Mouse (Mus musculus) stomach, embryonic 16.5 days (tissue): ENCODE data around the gene Tnf. TPM values are rescaled to one million over a fixed set of nuclear protein-coding genes. Genes with fewer than 3 reads are reported as not detected.

Source experiments
- ATAC-seq: fragments of 200-750 bp; cut with Nextera tagmentation; 2 replicates; pipeline ENCODE4 v1.8.0; 2017; ENCODE audit warnings: moderate number of reproducible peaks, moderate TSS enrichment; ENCODE audit not compliant: insufficient read depth, low FRiP score
- H3K27ac ChIP-seq: fragments of 300-500 bp; sonication (generic); 2 replicates; pipeline ENCODE4 v1.5.1; 2014; ENCODE audit warnings: low read length
- H3K27me3 ChIP-seq: fragments of 300-500 bp; sonication (generic); 2 replicates; pipeline ENCODE4 v1.6.1; 2014; ENCODE audit warnings: low read length, control low read depth, mixed read lengths; ENCODE audit not compliant: control insufficient read depth, insufficient read depth
- H3K36me3 ChIP-seq: fragments of 300-500 bp; sonication (generic); 2 replicates; pipeline ENCODE4 v1.6.1; 2014; ENCODE audit warnings: low read length; ENCODE audit not compliant: control insufficient read depth, insufficient read depth
- H3K4me1 ChIP-seq: fragments of 300-500 bp; sonication (generic); 2 replicates; pipeline ENCODE4 v1.6.1; 2014; ENCODE audit warnings: low read length, control low read depth, mixed read lengths; ENCODE audit not compliant: control insufficient read depth, insufficient read depth
- H3K4me2 ChIP-seq: fragments of 300-500 bp; sonication (generic); 2 replicates; pipeline ENCODE4 v1.6.1; 2014; ENCODE audit warnings: low read depth, low read length, mixed read lengths
- H3K4me3 ChIP-seq: fragments of 300-500 bp; sonication (generic); replicated peaks from 2 replicates; pipeline ENCODE4 v1.5.1; 2014; ENCODE audit warnings: mild to moderate bottlenecking, low read length
- H3K9ac ChIP-seq: fragments of 300-500 bp; sonication (generic); 2 replicates; pipeline ENCODE4 v1.6.1; 2014; ENCODE audit warnings: low read length
- H3K9me3 ChIP-seq: fragments of 300-500 bp; sonication (generic); replicated peaks from 2 replicates; pipeline ENCODE4 v1.6.1; 2016; ENCODE audit warnings: low read length, control low read depth; ENCODE audit not compliant: control insufficient read depth
- WGBS: fragments of 180-500 bp; shearing (Covaris S2); extraction: QIAGEN DNeasy Blood & Tissue Kit; methylation state at CpG from one replicate; pipeline ENCODE4 v1.1.7; 2014; 5-methylcytosine and 5-hydroxymethylcytosine counted together
- polyA plus RNA-seq: library from polyadenylated mRNA; unstranded; fragments of >200 nt; fragmentation: Nextera tagmentation; extraction: Ambion mirVana; gene quantifications from 2 replicates; pipeline ENCODE4 v1.2.1, GENCODE M21; 2015

The Tnf gene
- polyA plus RNA-seq, 1 experiment from 2014 or later, result 0.32 TPM

- H3K36me3 ChIP-seq, result peaks cover 28% of the 10 kb centered on the region
- H3K9me3 ChIP-seq, result no peaks in the 10 kb centered on the region
- H3K27me3 ChIP-seq, result no peaks in the 10 kb centered on the region
- WGBS, result 2% methylated on average over 16 of the region's 16 CpGs
- peak overlapping the region; percentile 77 for H3K4me3 ChIP-seq
- ATAC-seq, result no peak
- peaks cover 36% of the 10 kb centered on the region for H3K4me1 ChIP-seq
- H3K27ac ChIP-seq, result peak overlapping the region; percentile 99
- peak overlapping the region; percentile 95 for H3K9ac ChIP-seq
- H3K4me2 ChIP-seq, result peak overlapping the region; percentile 76
These were observed 41.3 kb upstream of the Tnf start for GRCm38 (mm10) chr17:35243086-35243485.

GRCm38 (mm10) chr17:35242015-35242941 is 40.5 kb upstream of the Tnf start:
- Histone ChIP-seq H3K9me3 (no peaks in the 10 kb centered on the region), H3K9ac (peak overlapping the region; percentile 95), H3K27ac (peak overlapping the region; percentile 99), H3K27me3 (no peaks in the 10 kb centered on the region), H3K36me3 (peaks cover 20% of the 10 kb centered on the region), H3K4me1 (peaks cover 36% of the 10 kb centered on the region), H3K4me2 (peak overlapping the region; percentile 76), H3K4me3 (peak overlapping the region; percentile 77)
- peak; percentile 54 for ATAC-seq
- WGBS, result under 1% methylated on average over 54 of the region's 55 CpGs

GRCm38 (mm10) chr17:35241305-35242014 is 39.7 kb upstream of the Tnf start, which contains the start of gene Ddx39b:
Gene Ddx39b, plus strand, starts transcription at chr17:35241746.
- peaks cover 38% of the 10 kb centered on the region for H3K4me1 ChIP-seq
- H3K4me3 ChIP-seq, result peak within 1 kb of the TSS; percentile 77
- WGBS, result under 1% methylated on average over 68 of the region's 69 CpGs
- peaks cover 12% of the 10 kb centered on the region for H3K36me3 ChIP-seq
- H3K9me3 ChIP-seq, result no peaks in the 10 kb centered on the region
- peak; percentile 91 for ATAC-seq
- H3K27ac ChIP-seq, result peak within 1 kb of the TSS; percentile 99
- no peaks in the 10 kb centered on the region for H3K27me3 ChIP-seq
- peak within 1 kb of the TSS; percentile 76 for H3K4me2 ChIP-seq
- H3K9ac ChIP-seq, result peak within 1 kb of the TSS; percentile 95

- H3K27me3 ChIP-seq, result no peaks in the 10 kb centered on the region
- H3K9ac ChIP-seq, result peak overlapping the region; percentile 95
- peak overlapping the region; percentile 99 for H3K27ac ChIP-seq
- peak overlapping the region; percentile 77 for H3K4me3 ChIP-seq
- H3K36me3 ChIP-seq, result peaks cover 4% of the 10 kb centered on the region
- WGBS, result 24% methylated on average over 12 of the region's 12 CpGs
- H3K4me2 ChIP-seq, result peak overlapping the region; percentile 68
- no peak for ATAC-seq
- H3K4me1 ChIP-seq, result peaks cover 37% of the 10 kb centered on the region
- H3K9me3 ChIP-seq, result no peaks in the 10 kb centered on the region
These were observed 38.8 kb upstream of the Tnf start for GRCm38 (mm10) chr17:35240384-35241304.

- Histone ChIP-seq H3K9me3 (no peaks in the 10 kb centered on the region), H3K27me3 (no peaks in the 10 kb centered on the region), H3K27ac (no peak overlapping the region), H3K9ac (no peak overlapping the region), H3K4me2 (no peak overlapping the region), H3K4me1 (peaks cover 28% of the 10 kb centered on the region), H3K4me3 (no peak overlapping the region), H3K36me3 (peaks cover 4% of the 10 kb centered on the region)
- WGBS, result 77% methylated on average over 5 of the region's 5 CpGs
- ATAC-seq, result no peak
These were observed 37.9 kb upstream of the Tnf start for GRCm38 (mm10) chr17:35239700-35240099.

GRCm38 (mm10) chr17:35237504-35237903 is 35.7 kb upstream of the Tnf start:
- no peaks in the 10 kb centered on the region for H3K36me3 ChIP-seq
- H3K27me3 ChIP-seq, result no peaks in the 10 kb centered on the region
- H3K9me3 ChIP-seq, result no peaks in the 10 kb centered on the region
- no peak overlapping the region for H3K4me3 ChIP-seq
- no peak overlapping the region for H3K27ac ChIP-seq
- peaks cover 34% of the 10 kb centered on the region for H3K4me1 ChIP-seq
- WGBS, result 87% methylated on average over 12 of the region's 12 CpGs
- ATAC-seq, result no peak
- no peak overlapping the region for H3K4me2 ChIP-seq
- no peak overlapping the region for H3K9ac ChIP-seq

GRCm38 (mm10) chr17:35236996-35237395 is 35.2 kb upstream of the Tnf start:
- WGBS, result 77% methylated on average over 9 of the region's 9 CpGs
- no peak overlapping the region for H3K4me2 ChIP-seq
- no peak overlapping the region for H3K4me3 ChIP-seq

GRCm38 (mm10) chr17:35236390-35236746 is 34.6 kb upstream of the Tnf start:
- Histone ChIP-seq H3K4me3 (peak overlapping the region; percentile 65), H3K27me3 (no peaks in the 10 kb centered on the region), H3K4me2 (peak overlapping the region; percentile 65), H3K4me1 (peaks cover 39% of the 10 kb centered on the region), H3K27ac (peak overlapping the region; percentile 98), H3K9me3 (no peaks in the 10 kb centered on the region), H3K36me3 (no peaks in the 10 kb centered on the region), H3K9ac (peak overlapping the region; percentile 91)
- peak; percentile 61 for ATAC-seq
- WGBS, result 1% methylated on average over 18 of the region's 18 CpGs

More at GRCm38 (mm10) chr17:35236996-35237395, 35.2 kb upstream of the Tnf start:
- ATAC-seq, result no peak
- H3K36me3 ChIP-seq, result no peaks in the 10 kb centered on the region
- H3K9me3 ChIP-seq, result no peaks in the 10 kb centered on the region
- H3K9ac ChIP-seq, result no peak overlapping the region
- peaks cover 39% of the 10 kb centered on the region for H3K4me1 ChIP-seq
- no peaks in the 10 kb centered on the region for H3K27me3 ChIP-seq
- H3K27ac ChIP-seq, result no peak overlapping the region
